ENCODE assay signal across 24 mouse cellular contexts in genomic region chr3:137995486-137995885, GRCm38 (mm10). TPM values are rescaled to one million over a fixed set of nuclear protein-coding genes. Genes with fewer than 3 reads are reported as not detected.
DNase-seq lines count a peak whose midpoint lies in the region; ATAC-seq lines count a peak whose summit lies in the region.
"Had no signal": no experiment of that assay in that cellular context is flagged by ENCODE, and none has a peak within 500 bp of the region (broad histone marks: within the 10 kb centered on the region; RNA-seq: fewer than 3 reads in every experiment).

No protein-coding gene starts in this region.

- ATAC-seq in forebrain, embryonic 12.5 days (ENCODE audit: low FRiP score): no peak
- peak; percentile 44 for ATAC-seq in forebrain, embryonic 13.5 days
- ATAC-seq in forebrain, embryonic 16.5 days: peak; percentile 54; the same call in 1 of the 2 replicates
- ATAC-seq: activated CD4-positive, CD25-positive, alpha-beta regulatory T cell, adult 4 months; intestine, embryonic 15.5 days had no signal

- no peaks in the 10 kb centered on the region for H3K27me3 ChIP-seq in forebrain, embryonic 10.5 days (ENCODE audit: poor library complexity, severe bottlenecking)
- H3K27me3 ChIP-seq in forebrain, embryonic 12.5 days: no peaks in the 10 kb centered on the region
- no peaks in the 10 kb centered on the region for H3K27me3 ChIP-seq in forebrain, embryonic 13.5 days
- no peaks in the 10 kb centered on the region for H3K27me3 ChIP-seq in forebrain, embryonic 16.5 days (replicated peaks; ENCODE audit: control insufficient read depth, insufficient read depth, low read length)
- H3K27me3 ChIP-seq: embryonic facial prominence, embryonic 13.5 days; hindbrain, embryonic 12.5 days; hindbrain, embryonic 15.5 days; intestine, embryonic 15.5 days had no signal

- H3K36me3 ChIP-seq in forebrain, embryonic 10.5 days (replicated peaks): no peaks in the 10 kb centered on the region
- no peaks in the 10 kb centered on the region for H3K36me3 ChIP-seq in forebrain, embryonic 12.5 days (replicated peaks)
- no peaks in the 10 kb centered on the region for H3K36me3 ChIP-seq in forebrain, embryonic 13.5 days (ENCODE audit: poor library complexity, severe bottlenecking)
- no peaks in the 10 kb centered on the region for H3K36me3 ChIP-seq in forebrain, embryonic 16.5 days (ENCODE audit: control insufficient read depth, insufficient read depth)
- H3K36me3 ChIP-seq: embryonic facial prominence, embryonic 10.5 days; embryonic facial prominence, embryonic 13.5 days; hindbrain, embryonic 12.5 days; hindbrain, embryonic 15.5 days; intestine, embryonic 15.5 days had no signal

- H3K9me3 ChIP-seq in forebrain, embryonic 10.5 days: no peaks in the 10 kb centered on the region
- H3K9me3 ChIP-seq in forebrain, embryonic 12.5 days: no peaks in the 10 kb centered on the region
- no peaks in the 10 kb centered on the region for H3K9me3 ChIP-seq in forebrain, embryonic 13.5 days (replicated peaks)
- no peaks in the 10 kb centered on the region for H3K9me3 ChIP-seq in forebrain, embryonic 16.5 days (ENCODE audit: control insufficient read depth, low read length)
- H3K9me3 ChIP-seq: embryonic facial prominence, embryonic 10.5 days; embryonic facial prominence, embryonic 13.5 days; hindbrain, embryonic 12.5 days; hindbrain, embryonic 15.5 days; intestine, embryonic 15.5 days had no signal

- 0 out of 2 replicates have a peak overlapping the region, but pooled peaks have one; percentile 53 for H3K27ac ChIP-seq in forebrain, embryonic 10.5 days
- H3K27ac ChIP-seq in forebrain, embryonic 12.5 days: no peak overlapping the region
- H3K27ac ChIP-seq in forebrain, embryonic 13.5 days: no peak overlapping the region
- H3K27ac ChIP-seq in forebrain, embryonic 16.5 days (ENCODE audit: low read length): no peak overlapping the region
- H3K27ac ChIP-seq: embryonic facial prominence, embryonic 10.5 days; embryonic facial prominence, embryonic 13.5 days; hindbrain, embryonic 12.5 days; hindbrain, embryonic 15.5 days; intestine, embryonic 15.5 days had no signal

- H3K9ac ChIP-seq in forebrain, embryonic 12.5 days: no peak overlapping the region
- H3K9ac ChIP-seq in forebrain, embryonic 13.5 days: no peak overlapping the region
- H3K9ac ChIP-seq in forebrain, embryonic 16.5 days (replicated peaks; ENCODE audit: low read depth, low read length): no peak overlapping the region
- H3K9ac ChIP-seq: embryonic facial prominence, embryonic 13.5 days; hindbrain, embryonic 12.5 days; hindbrain, embryonic 15.5 days; intestine, embryonic 15.5 days had no signal

- H3K4me2 ChIP-seq in forebrain, embryonic 12.5 days: no peak overlapping the region
- H3K4me2 ChIP-seq in forebrain, embryonic 13.5 days: no peak overlapping the region
- H3K4me2 ChIP-seq in forebrain, embryonic 16.5 days (ENCODE audit: low read length): 0 out of 2 replicates have a peak overlapping the region, but pooled peaks have one; percentile 8
- H3K4me2 ChIP-seq: embryonic facial prominence, embryonic 13.5 days; heart, embryonic 11.5 days; hindbrain, embryonic 12.5 days; hindbrain, embryonic 15.5 days; intestine, embryonic 15.5 days had no signal

- no peak for DNase-seq in forebrain, embryonic 10.5 days (ENCODE audit: extremely low spot score, low spot score)
- no peak for DNase-seq in adrenal gland, postnatal 14 days
- no peak for DNase-seq in thymus, postnatal 0 days (ENCODE audit: low spot score)
- DNase-seq: adrenal gland, adult 8-10 months; cerebellum, adult 11-12 months; cerebellum, adult 8-10 months; cerebellum, postnatal 10 days; cerebellum, postnatal 36 days; embryo, embryonic 11 days; gastrocnemius, postnatal 14 days; heart, adult 11 months; kidney, adult 11 months; kidney, adult 8-10 months had no signal

- no peak overlapping the region for H3K4me3 ChIP-seq in forebrain, embryonic 10.5 days
- no peak overlapping the region for H3K4me3 ChIP-seq in forebrain, embryonic 12.5 days (replicated peaks)
- no peak overlapping the region for H3K4me3 ChIP-seq in forebrain, embryonic 13.5 days
- no peak overlapping the region for H3K4me3 ChIP-seq in forebrain, embryonic 16.5 days (replicated peaks; ENCODE audit: low read length)
- H3K4me3 ChIP-seq: embryonic facial prominence, embryonic 10.5 days; embryonic facial prominence, embryonic 13.5 days; erythroblast, embryonic 14.5 days; hindbrain, embryonic 12.5 days; hindbrain, embryonic 15.5 days; intestine, embryonic 15.5 days had no signal

- 81% methylated on average over 7 of the region's 7 CpGs for WGBS in forebrain, embryonic 10.5 days
- 46% methylated on average over 7 of the region's 7 CpGs for WGBS in forebrain, embryonic 12.5 days
- 43% methylated on average over 7 of the region's 7 CpGs for WGBS in forebrain, embryonic 13.5 days
- 23% methylated on average over 7 of the region's 7 CpGs for WGBS in forebrain, embryonic 16.5 days

- peaks cover 25% of the 10 kb centered on the region for H3K4me1 ChIP-seq in forebrain, embryonic 10.5 days
- peaks cover 20% of the 10 kb centered on the region for H3K4me1 ChIP-seq in forebrain, embryonic 12.5 days
- peaks cover 23% of the 10 kb centered on the region for H3K4me1 ChIP-seq in forebrain, embryonic 13.5 days
- H3K4me1 ChIP-seq in forebrain, embryonic 16.5 days (replicated peaks; ENCODE audit: control insufficient read depth, insufficient read depth, low read length): peaks cover 10% of the 10 kb centered on the region
- H3K4me1 ChIP-seq: hindbrain, embryonic 15.5 days had no signal

RNA-seq across cellular contexts. Expression of gene Dapp1, which starts 14.1 kb away (rescaled TPM):
- polyA plus RNA-seq in forebrain, embryonic 10.5 days (2016; fragmentation: Nextera tagmentation; extraction: Ambion mirVana): 2.2 and 3.5 TPM in 2 replicates
- 3.8 and 5.5 TPM in 2 replicates for polyA plus RNA-seq in forebrain, embryonic 12.5 days (2016; fragmentation: Nextera tagmentation; extraction: Ambion mirVana)
- 2.7 and 3.9 TPM in 2 replicates for polyA plus RNA-seq in forebrain, embryonic 13.5 days (2015; fragmentation: Nextera tagmentation; extraction: Ambion mirVana)
- polyA plus RNA-seq in forebrain, embryonic 16.5 days (2015; fragmentation: Nextera tagmentation; extraction: Ambion mirVana): 4.1 and 4.3 TPM in 2 replicates
- 4.9 and 10.1 TPM in 2 replicates for total RNA-seq in adrenal gland, postnatal 14 days (2021)
- 22.6 and 26.0 TPM in 2 replicates for polyA plus RNA-seq in thymus, postnatal 0 days (2015; fragmentation: Nextera tagmentation; extraction: Ambion mirVana)
